Comparison of ENCODE assay signal across 8 mouse cellular contexts in the genomic region with DNA sequence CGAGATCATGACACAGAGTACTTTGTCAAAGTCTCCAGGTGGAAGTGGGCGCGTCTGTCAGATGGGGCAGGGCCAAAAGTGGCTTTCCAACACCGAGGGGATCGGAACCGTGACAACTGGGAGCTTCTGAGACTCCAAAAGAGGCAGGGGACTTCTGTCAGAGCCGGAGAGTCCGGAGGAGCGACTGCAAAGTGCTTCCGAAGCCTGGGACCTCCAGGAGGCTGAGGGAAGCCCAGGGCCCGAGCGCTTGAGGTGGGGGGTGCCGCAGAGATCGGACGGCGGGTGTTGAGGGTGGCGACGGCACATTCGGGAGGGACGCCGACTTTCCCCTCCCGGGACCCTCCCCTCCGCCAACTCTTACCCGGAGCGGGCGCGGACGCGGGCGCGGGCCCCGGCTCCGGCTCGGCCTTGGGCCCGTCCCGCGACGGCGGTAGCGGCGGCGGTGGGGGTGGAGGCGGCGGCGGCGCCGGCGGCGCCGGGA. TPM values are rescaled to one million over a fixed set of nuclear protein-coding genes. Genes with fewer than 3 reads are reported as not detected.
DNase-seq lines count a peak whose midpoint lies in the region; ATAC-seq and TF ChIP-seq lines count a peak whose summit lies in the region.

No protein-coding gene starts in this region.

- ATAC-seq in forebrain, embryonic 11.5 days (replicated peaks; ENCODE audit: low FRiP score): peak; percentile 65
- peak; percentile 57 for ATAC-seq in neural tube, embryonic 13.5 days (ENCODE audit: low read depth)

- peaks cover 23% of the 10 kb centered on the region for H3K36me3 ChIP-seq in ES-E14 (ENCODE audit: control insufficient read depth, insufficient read depth, low read length, poor library complexity, severe bottlenecking)
- H3K36me3 ChIP-seq in forebrain, embryonic 11.5 days (ENCODE audit: control insufficient read depth, insufficient read depth, low read length): peaks cover 17% of the 10 kb centered on the region
- peaks cover 58% of the 10 kb centered on the region for H3K36me3 ChIP-seq in neural tube, embryonic 13.5 days

- intact Hi-C loops in left cerebral cortex, postnatal 4 days (cut with DNase I): loop anchor here (2.0 kb wide), 1 partner anchor 19 kb away; no protein-coding TSS in a partner anchor

- H3K4me1 ChIP-seq in ES-E14 (ENCODE audit: control insufficient read depth in 2 of 2, insufficient read depth in 2 of 2, low read length in 2 of 2, poor library complexity in 1 of 2): peaks cover 2 to 11% of the 10 kb centered on the region in 2 experiments; a peak in 3 of 4 replicates
- peaks cover 7% of the 10 kb centered on the region for H3K4me1 ChIP-seq in forebrain, embryonic 11.5 days (replicated peaks; ENCODE audit: control insufficient read depth, insufficient read depth, low read length)
- peaks cover 33% of the 10 kb centered on the region for H3K4me1 ChIP-seq in neural tube, embryonic 13.5 days (replicated peaks)

- H3K4me3 ChIP-seq in ES-E14 (ENCODE audit: insufficient read depth in 1 of 2, low read depth in 1 of 2, low read length in 2 of 2, poor library complexity in 1 of 2, severe bottlenecking in 1 of 2): peak overlapping the region; percentile 97 to 99
- peak overlapping the region; percentile 86 for H3K4me3 ChIP-seq in forebrain, embryonic 11.5 days (ENCODE audit: low read depth, low read length)
- peak overlapping the region; percentile 87 for H3K4me3 ChIP-seq in neural tube, embryonic 13.5 days

- peak; percentile 36 for DNase-seq in kidney, adult 18-20 months
- DNase-seq in kidney, adult 9 months: no peak
- DNase-seq in ES-E14 (ENCODE audit: low read depth, low spot score): no peak
- DNase-seq in forebrain, embryonic 11.5 days (ENCODE audit: low spot score): peak; percentile 67
- peak; percentile 44 for DNase-seq in kidney, postnatal 10 days
- DNase-seq in left cerebral cortex, postnatal 4 days: no peak
- no peak for DNase-seq in frontal cortex, postnatal 25 days (ENCODE audit: low spot score in 2 of 2)

- H3K27ac ChIP-seq in ES-E14 (ENCODE audit: insufficient read depth, low read depth, low read length, poor library complexity, severe bottlenecking): peak overlapping the region; percentile 21; the same call in 1 of the 2 replicates
- peak overlapping the region; percentile 42; the same call in 1 of the 2 replicates for H3K27ac ChIP-seq in forebrain, embryonic 11.5 days (ENCODE audit: low read depth, low read length)
- peak overlapping the region; percentile 72 for H3K27ac ChIP-seq in neural tube, embryonic 13.5 days (replicated peaks)

- peak overlapping the region; percentile 96 for H3K9ac ChIP-seq in ES-E14 (ENCODE audit: insufficient read depth, low read depth, low read length, poor library complexity, severe bottlenecking)
- H3K9ac ChIP-seq in forebrain, embryonic 11.5 days (ENCODE audit: low read length): peak overlapping the region; percentile 97
- H3K9ac ChIP-seq in neural tube, embryonic 13.5 days: peak overlapping the region; percentile 95

- H3K27me3 ChIP-seq in forebrain, embryonic 11.5 days (ENCODE audit: control insufficient read depth, insufficient read depth, low read length): no peaks in the 10 kb centered on the region
- no peaks in the 10 kb centered on the region for H3K27me3 ChIP-seq in neural tube, embryonic 13.5 days

- no peaks in the 10 kb centered on the region for H3K9me3 ChIP-seq in ES-E14 (ENCODE audit: control insufficient read depth, insufficient read depth, low read depth, low read length)
- no peaks in the 10 kb centered on the region for H3K9me3 ChIP-seq in forebrain, embryonic 11.5 days (ENCODE audit: control insufficient read depth, low read length)
- H3K9me3 ChIP-seq in neural tube, embryonic 13.5 days: no peaks in the 10 kb centered on the region

- in situ Hi-C loops in ES-E14 (cut with MboI; ENCODE audit: low sequenced_read_pairs in 2 of 2, unreplicated experiment in 2 of 2): no loop called here

- 0% methylated on average over 31 of the region's 50 CpGs for WGBS in forebrain, embryonic 11.5 days
- WGBS in neural tube, embryonic 13.5 days: under 1% methylated on average over 32 of the region's 50 CpGs

- peak overlapping the region; percentile 69 for H3K4me2 ChIP-seq in forebrain, embryonic 11.5 days (ENCODE audit: low read depth, low read length, severe bottlenecking)
- peak overlapping the region; percentile 75 for H3K4me2 ChIP-seq in neural tube, embryonic 13.5 days

TF ChIP-seq in ES-E14, 5 proteins besides CTCF, POLR2A, EP300 and RAD21:
- TF ChIP-seq ZC3H11A (IDR thresholded peaks at IDR 0.05; ENCODE audit: borderline replicate concordance, low read depth, low read length) (no peak), HCFC1 (IDR thresholded peaks at IDR 0.05; ENCODE audit: borderline replicate concordance, insufficient read depth, low read length) (no peak), ZNF384 (IDR thresholded peaks at IDR 0.05; ENCODE audit: low read depth, low read length) (no peak), CHD2 (IDR thresholded peaks at IDR 0.05; ENCODE audit: low read depth, low read length) (no peak), MAFK (IDR thresholded peaks at IDR 0.05; ENCODE audit: insufficient read depth, low read depth, low read length) (no peak)

RNA-seq across cellular contexts. Expression of a gene that starts 13.5 kb away (rescaled TPM):
- 63.6 and 126 TPM in 2 replicates for total RNA-seq in ES-E14 (2012; rRNA removed)
- polyA plus RNA-seq in forebrain, embryonic 11.5 days (2014; fragmentation: Nextera tagmentation; extraction: Ambion mirVana): 81.4 and 82.2 TPM in 2 replicates
- 153 and 154 TPM in 2 replicates for polyA plus RNA-seq in neural tube, embryonic 13.5 days (2015; fragmentation: Nextera tagmentation; extraction: Ambion mirVana)
- 100 to 1,000 TPM in 1 of 2 experiments, 10 to 100 TPM in 1; 98.5 to 109 TPM for total RNA-seq in left cerebral cortex, postnatal 4 days (2021)

RNA-seq across cellular contexts. Expression of a gene that starts 25.4 kb away (rescaled TPM):
- total RNA-seq in ES-E14 (2012; rRNA removed): 10.4 and 12.4 TPM in 2 replicates
- polyA plus RNA-seq in forebrain, embryonic 11.5 days (2014; fragmentation: Nextera tagmentation; extraction: Ambion mirVana): 55.2 and 56.2 TPM in 2 replicates
- polyA plus RNA-seq in neural tube, embryonic 13.5 days (2015; fragmentation: Nextera tagmentation; extraction: Ambion mirVana): 33.2 and 39.8 TPM in 2 replicates
- total RNA-seq in left cerebral cortex, postnatal 4 days (2021): 100 to 1,000 TPM; 114 to 122 TPM

RNA-seq across cellular contexts. Expression of a gene that starts 39.5 kb away (rescaled TPM):
- 0.76 and 1.2 TPM in 2 replicates for total RNA-seq in ES-E14 (2012; rRNA removed)
- polyA plus RNA-seq in forebrain, embryonic 11.5 days (2014; fragmentation: Nextera tagmentation; extraction: Ambion mirVana): 0.21 and 0.47 TPM in 2 replicates
- polyA plus RNA-seq in neural tube, embryonic 13.5 days (2015; fragmentation: Nextera tagmentation; extraction: Ambion mirVana): 0.54 and 0.71 TPM in 2 replicates
- total RNA-seq in left cerebral cortex, postnatal 4 days (2021): 1 to 10 TPM; 1.5 to 1.9 TPM

RNA-seq across cellular contexts. Expression of a gene that starts 42.8 kb away (rescaled TPM):
- total RNA-seq in ES-E14 (2012; rRNA removed): 156 and 210 TPM in 2 replicates
- 70.5 and 78.4 TPM in 2 replicates for polyA plus RNA-seq in forebrain, embryonic 11.5 days (2014; fragmentation: Nextera tagmentation; extraction: Ambion mirVana)
- polyA plus RNA-seq in neural tube, embryonic 13.5 days (2015; fragmentation: Nextera tagmentation; extraction: Ambion mirVana): 95.9 and 104 TPM in 2 replicates
- total RNA-seq in left cerebral cortex, postnatal 4 days (2021): 100 to 1,000 TPM; 111 to 123 TPM

Comparison
In these comparisons a context has a peak if more than half of its experiments do, and no peak if none do; other contexts are left out.
1. DNase-seq: peak in kidney, adult 18-20 months (single experiment), forebrain, embryonic 11.5 days (single experiment) and kidney, postnatal 10 days (single experiment); none in kidney, adult 9 months (single experiment), ES-E14 (single experiment), left cerebral cortex, postnatal 4 days (single experiment) and frontal cortex, postnatal 25 days (0 of 2).
2. H3K27ac ChIP-seq: peak in every context shown above with its lines; median percentile 72 in neural tube, embryonic 13.5 days; 42 in forebrain, embryonic 11.5 days; 21 in ES-E14.
3. Peak in every context shown above with its lines, with median percentiles within 50 percentile points of each other: H3K4me3 ChIP-seq and H3K9ac ChIP-seq.